ENCODE assay signal across 7 mouse cellular contexts in the genomic region with DNA sequence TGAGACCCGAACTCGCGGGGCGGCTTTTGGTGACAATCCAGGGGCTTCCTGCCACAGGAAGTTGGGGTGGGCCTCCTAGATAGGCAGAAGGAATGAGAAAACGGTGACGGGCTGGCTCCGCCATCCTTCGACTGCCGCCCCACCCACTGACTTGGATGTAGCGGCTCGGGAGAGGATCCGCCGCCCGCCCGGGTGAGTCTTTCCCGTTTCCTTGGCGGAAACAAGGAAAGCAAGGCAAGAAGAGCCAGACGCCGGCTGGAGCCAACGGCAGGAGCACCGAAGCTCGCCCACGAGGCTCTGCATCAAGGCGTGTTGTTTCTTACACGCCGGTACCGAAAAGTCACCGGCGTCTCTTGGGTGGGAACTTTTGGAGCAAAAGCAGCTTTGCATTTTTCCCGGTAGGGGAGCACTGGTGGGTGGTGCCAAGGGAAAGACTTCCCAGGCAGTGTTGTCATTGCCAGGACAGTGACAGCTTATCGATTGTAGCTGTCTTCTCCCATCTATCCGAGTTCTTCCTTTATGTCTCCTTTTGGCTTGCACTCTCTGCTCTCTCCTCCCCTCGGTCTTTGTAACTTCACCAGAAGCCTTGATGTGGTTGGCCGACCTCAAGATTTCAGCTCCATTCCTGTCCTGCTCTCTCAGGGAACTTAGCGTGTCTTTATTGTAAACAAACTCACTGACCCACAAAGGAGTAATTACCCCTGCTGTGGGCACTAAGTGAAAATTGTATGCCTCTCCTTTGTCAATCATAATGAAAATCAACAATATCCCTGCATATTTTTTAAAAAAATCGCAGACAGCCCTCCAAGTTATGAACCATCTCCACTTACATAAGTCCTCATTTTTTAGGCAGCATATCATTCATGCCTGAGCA. TPM values are rescaled to one million over a fixed set of nuclear protein-coding genes. Genes with fewer than 3 reads are reported as not detected.
DNase-seq lines count a peak whose midpoint lies in the region; ATAC-seq and TF ChIP-seq lines count a peak whose summit lies in the region.

No protein-coding gene starts in this region.

- WGBS in lung, embryonic 16.5 days: under 1% methylated on average over 36 of the region's 36 CpGs
- WGBS in bone marrow, adult 2 months: under 1% methylated on average over 36 of the region's 36 CpGs
- WGBS in lung, postnatal 0 days: 2% methylated on average over 33 of the region's 36 CpGs
- under 1% methylated on average over 36 of the region's 36 CpGs for WGBS in stomach, embryonic 16.5 days

- H3K4me1 ChIP-seq in lung, embryonic 16.5 days (replicated peaks; ENCODE audit: control insufficient read depth, insufficient read depth, low read length): peaks cover 5% of the 10 kb centered on the region; the same call in 1 of the 2 replicates
- peaks cover 1% of the 10 kb centered on the region for H3K4me1 ChIP-seq in bone marrow, adult 2 months (ENCODE audit: control insufficient read depth, insufficient read depth, low read length)
- no peaks in the 10 kb centered on the region for H3K4me1 ChIP-seq in lung, postnatal 0 days (ENCODE audit: insufficient read depth, low read depth, low read length)
- H3K4me1 ChIP-seq in stomach, embryonic 16.5 days (ENCODE audit: control insufficient read depth, insufficient read depth, low read length): peaks cover 15% of the 10 kb centered on the region

- no peak for TF ChIP-seq CTCF in bone marrow, adult 2 months (IDR thresholded peaks at IDR 0.05; ENCODE audit: control insufficient read depth, insufficient read depth, low read length)
- peak; percentile 49 for TF ChIP-seq CTCF in lung, postnatal 0 days (IDR thresholded peaks at IDR 0.05)

- peak overlapping the region; percentile 72 for H3K4me2 ChIP-seq in lung, embryonic 16.5 days (ENCODE audit: low read depth, low read length)
- peak overlapping the region; percentile 86 for H3K4me2 ChIP-seq in lung, postnatal 0 days (replicated peaks; ENCODE audit: low read depth, low read length)
- H3K4me2 ChIP-seq in stomach, embryonic 16.5 days (ENCODE audit: low read depth, low read length): peak overlapping the region; percentile 84

- H3K9me3 ChIP-seq in lung, embryonic 16.5 days (ENCODE audit: control insufficient read depth, low read length): no peaks in the 10 kb centered on the region
- no peaks in the 10 kb centered on the region for H3K9me3 ChIP-seq in lung, postnatal 0 days (ENCODE audit: low read length)
- H3K9me3 ChIP-seq in stomach, embryonic 16.5 days (replicated peaks; ENCODE audit: control insufficient read depth, low read length): no peaks in the 10 kb centered on the region

- H3K27me3 ChIP-seq in lung, embryonic 16.5 days (ENCODE audit: control insufficient read depth, insufficient read depth, low read depth, low read length): no peaks in the 10 kb centered on the region
- no peaks in the 10 kb centered on the region for H3K27me3 ChIP-seq in lung, postnatal 0 days (replicated peaks; ENCODE audit: insufficient read depth, low read length)
- H3K27me3 ChIP-seq in stomach, embryonic 16.5 days (ENCODE audit: control insufficient read depth, insufficient read depth, low read length): no peaks in the 10 kb centered on the region

- H3K27ac ChIP-seq in lung, embryonic 16.5 days (ENCODE audit: low read length): peak overlapping the region; percentile 83
- peak overlapping the region; percentile 97 for H3K27ac ChIP-seq in bone marrow, adult 2 months (ENCODE audit: control insufficient read depth, insufficient read depth, low read depth, low read length, poor library complexity)
- peak overlapping the region; percentile 90 for H3K27ac ChIP-seq in lung, postnatal 0 days (ENCODE audit: low read length)
- H3K27ac ChIP-seq in stomach, embryonic 16.5 days (ENCODE audit: low read length): peak overlapping the region; percentile 94

- intact Hi-C loops in left cerebral cortex, postnatal 36 days (cut with DNase I): loop anchor here (2.0 to 5.0 kb wide), 2 partner anchors 71 to 157 kb away; no protein-coding TSS in a partner anchor

- H3K36me3 ChIP-seq in lung, embryonic 16.5 days (ENCODE audit: control insufficient read depth, insufficient read depth, low read length): no peaks in the 10 kb centered on the region
- H3K36me3 ChIP-seq in lung, postnatal 0 days (ENCODE audit: insufficient read depth, low read length): no peaks in the 10 kb centered on the region
- H3K36me3 ChIP-seq in stomach, embryonic 16.5 days (ENCODE audit: control insufficient read depth, insufficient read depth, low read length): no peaks in the 10 kb centered on the region

- no peak for DNase-seq in lung, postnatal 14 days
- DNase-seq in lung, postnatal 0 days (ENCODE audit: low spot score): peak; percentile 69
- no peak for DNase-seq in left cerebral cortex, postnatal 36 days (ENCODE audit: low spot score in 2 of 2)

- no peak for TF ChIP-seq EP300 in lung, postnatal 0 days (IDR thresholded peaks at IDR 0.05)

- ATAC-seq in lung, embryonic 16.5 days (ENCODE audit: low read depth): peak; percentile 72
- peak; percentile 74 for ATAC-seq in granulocyte monocyte progenitor cell, adult 5-6 weeks (replicated peaks; ENCODE audit: poor library complexity, severe bottlenecking)
- ATAC-seq in lung, postnatal 0 days: peak; percentile 69
- peak; percentile 78; the same call in 1 of the 2 replicates for ATAC-seq in stomach, embryonic 16.5 days (ENCODE audit: insufficient read depth, low FRiP score)

- TF ChIP-seq POLR2A in bone marrow, adult 2 months (IDR thresholded peaks at IDR 0.05; ENCODE audit: borderline replicate concordance, control insufficient read depth, low read depth, low read length): no peak

- H3K9ac ChIP-seq in lung, embryonic 16.5 days (ENCODE audit: low read length): peak overlapping the region; percentile 73
- peak overlapping the region; percentile 68 for H3K9ac ChIP-seq in lung, postnatal 0 days (replicated peaks; ENCODE audit: low read depth)
- H3K9ac ChIP-seq in stomach, embryonic 16.5 days (ENCODE audit: low read length): peak overlapping the region; percentile 90

- H3K4me3 ChIP-seq in lung, embryonic 16.5 days (ENCODE audit: low read length): peak overlapping the region; percentile 71
- H3K4me3 ChIP-seq in bone marrow, adult 2 months (replicated peaks; ENCODE audit: control insufficient read depth, low read depth, low read length): peak overlapping the region; percentile 99
- H3K4me3 ChIP-seq in lung, postnatal 0 days (ENCODE audit: low read depth, low read length): peak overlapping the region; percentile 93
- H3K4me3 ChIP-seq in stomach, embryonic 16.5 days (replicated peaks; ENCODE audit: low read length): peak overlapping the region; percentile 74

RNA-seq across cellular contexts. Expression of gene Krit1, which starts 0.5 kb away (rescaled TPM):
- polyA plus RNA-seq in lung, embryonic 16.5 days (2015; fragmentation: Nextera tagmentation; extraction: Ambion mirVana): 42.7 and 45.0 TPM in 2 replicates
- 21.5 and 32.2 TPM in 2 replicates for polyA plus RNA-seq in bone marrow, adult 2 months (2011; ENCODE audit: insufficient read depth, insufficient read length, low replicate concordance, missing spikeins)
- total RNA-seq in granulocyte monocyte progenitor cell, adult 5-6 weeks (2014; fragmentation: Nextera tagmentation): 46.1 and 60.6 TPM in 2 replicates
- total RNA-seq in granulocyte monocyte progenitor cell, adult 5-6 weeks (2017): 46.8 and 53.2 TPM in 2 replicates
- polyA plus RNA-seq in lung, postnatal 0 days (2015; fragmentation: Nextera tagmentation; extraction: Ambion mirVana): 30.8 and 33.7 TPM in 2 replicates
- polyA plus RNA-seq in stomach, embryonic 16.5 days (2015; fragmentation: Nextera tagmentation; extraction: Ambion mirVana): 41.3 and 46.3 TPM in 2 replicates
- 10 to 100 TPM; 40.1 to 67.3 TPM for total RNA-seq in left cerebral cortex, postnatal 36 days (2021)

RNA-seq across cellular contexts. Expression of gene Ankib1, which starts 0.8 kb away (rescaled TPM):
- polyA plus RNA-seq in lung, embryonic 16.5 days (2015; fragmentation: Nextera tagmentation; extraction: Ambion mirVana): 6.7 and 7.8 TPM in 2 replicates
- polyA plus RNA-seq in bone marrow, adult 2 months (2011; ENCODE audit: insufficient read depth, insufficient read length, low replicate concordance, missing spikeins): 9.6 and 10.1 TPM in 2 replicates
- 19.2 and 27.2 TPM in 2 replicates for total RNA-seq in granulocyte monocyte progenitor cell, adult 5-6 weeks (2014; fragmentation: Nextera tagmentation)
- 26.7 and 38.1 TPM in 2 replicates for total RNA-seq in granulocyte monocyte progenitor cell, adult 5-6 weeks (2017)
- polyA plus RNA-seq in lung, postnatal 0 days (2015; fragmentation: Nextera tagmentation; extraction: Ambion mirVana): 6.8 and 7.5 TPM in 2 replicates
- polyA plus RNA-seq in stomach, embryonic 16.5 days (2015; fragmentation: Nextera tagmentation; extraction: Ambion mirVana): 6.3 and 7.7 TPM in 2 replicates
- total RNA-seq in left cerebral cortex, postnatal 36 days (2021): 100 to 1,000 TPM; 106 to 111 TPM

RNA-seq across cellular contexts. Expression of gene Lrrd1, which starts 41.4 kb away (rescaled TPM):
- polyA plus RNA-seq in lung, embryonic 16.5 days (2015; fragmentation: Nextera tagmentation; extraction: Ambion mirVana): 0.08 and 0.11 TPM in 2 replicates
- polyA plus RNA-seq in bone marrow, adult 2 months (2011; ENCODE audit: insufficient read depth, insufficient read length, low replicate concordance, missing spikeins): not detected in 2 replicates
- total RNA-seq in granulocyte monocyte progenitor cell, adult 5-6 weeks (2014; fragmentation: Nextera tagmentation): 0.36 and 0.80 TPM in 2 replicates
- total RNA-seq in granulocyte monocyte progenitor cell, adult 5-6 weeks (2017): 0.10 and 0.30 TPM in 2 replicates
- 0.05 TPM in 1 of 2 replicates, not detected in the other for polyA plus RNA-seq in lung, postnatal 0 days (2015; fragmentation: Nextera tagmentation; extraction: Ambion mirVana)
- polyA plus RNA-seq in stomach, embryonic 16.5 days (2015; fragmentation: Nextera tagmentation; extraction: Ambion mirVana): not detected in 2 replicates
- total RNA-seq in left cerebral cortex, postnatal 36 days (2021): under 1 TPM; 0.15 to 0.34 TPM
